Mouse (Mus musculus): ENCODE results near the gene Taar8b.
"Not testable (repeated sequence)": the region's sequence is repeated elsewhere in the genome, so short reads cannot be mapped to it uniquely, and the experiment has no call there.

Taar8b gene

GRCm38 (mm10) chr10:24092194-24092593, at the start of gene Taar8b:
TSS of gene Taar8b (minus strand) at chr10:24092294.
- no peak for DNase-seq

- DNase-seq: no peak
These were observed 46.6 kb upstream of the Taar8b start for GRCm38 (mm10) chr10:24138623-24139261.

- DNase-seq: no peak
These were observed 42.1 kb upstream of the Taar8b start for GRCm38 (mm10) chr10:24134071-24134645.

- no peak for DNase-seq
These were observed 41.0 kb upstream of the Taar8b start for GRCm38 (mm10) chr10:24133132-24133531.

GRCm38 (mm10) chr10:24132273-24132672, 40.2 kb upstream of the Taar8b start:
- DNase-seq: no peak

GRCm38 (mm10) chr10:24131451-24132262, 39.6 kb upstream of the Taar8b start:
- peak; percentile 61 to 63 for DNase-seq

GRCm38 (mm10) chr10:24111116-24111778, 19.2 kb upstream of the Taar8b start:
- peak; percentile 26 to 37 for DNase-seq

GRCm38 (mm10) chr10:24109434-24109833, 17.3 kb upstream of the Taar8b start, which contains the start of gene Taar9:
TSS of gene Taar9 (minus strand) at chr10:24109534.
- not testable (repeated sequence) for DNase-seq

- DNase-seq: no peak
These were observed 16.1 kb upstream of the Taar8b start for GRCm38 (mm10) chr10:24108236-24108635.

GRCm38 (mm10) chr10:24107747-24108146, 15.7 kb upstream of the Taar8b start:
- no peak for DNase-seq

GRCm38 (mm10) chr10:24103299-24103698, 11.2 kb upstream of the Taar8b start:
- not testable (repeated sequence) for DNase-seq

- DNase-seq: not testable (repeated sequence)
These were observed 9.7 kb upstream of the Taar8b start, which contains the start of gene Taar8c for GRCm38 (mm10) chr10:24101812-24102211. TSS of gene Taar8c (minus strand) at chr10:24101912.

GRCm38 (mm10) chr10:24097010-24097409, 4.9 kb upstream of the Taar8b start:
- not testable (repeated sequence) for DNase-seq

- DNase-seq: no peak
These were observed 4.9 kb downstream of the Taar8b start for GRCm38 (mm10) chr10:24087168-24087567.

GRCm38 (mm10) chr10:24086555-24086954, 5.5 kb downstream of the Taar8b start:
- no peak for DNase-seq

- DNase-seq: no peak
These were observed 6.2 kb downstream of the Taar8b start for GRCm38 (mm10) chr10:24085936-24086335.

- DNase-seq: peak; percentile 18 to 22
These were observed 11.9 kb downstream of the Taar8b start for GRCm38 (mm10) chr10:24080166-24080565.

GRCm38 (mm10) chr10:24076200-24076599, 15.9 kb downstream of the Taar8b start, which contains the start of gene Taar8a:
TSS of gene Taar8a (plus strand) at chr10:24076500.
- not testable (repeated sequence) for DNase-seq

GRCm38 (mm10) chr10:24074751-24075150, 17.3 kb downstream of the Taar8b start:
- not testable (repeated sequence) for DNase-seq

- no peak for DNase-seq
These were observed 33.1 kb downstream of the Taar8b start for GRCm38 (mm10) chr10:24058986-24059385.

- no peak for DNase-seq
These were observed 40.1 kb downstream of the Taar8b start for GRCm38 (mm10) chr10:24052039-24052438.

GRCm38 (mm10) chr10:24049210-24049609, 42.9 kb downstream of the Taar8b start, which contains the start of gene Taar7f:
TSS of gene Taar7f (plus strand) at chr10:24049510.
- no peak for DNase-seq

All from cerebellum, adult 18-20 months (tissue).